Mouse (Mus musculus): ENCODE measurements at regions not wholly inside any gene's neighbourhood (a gene's known extent, or its start where the extent isn't known, plus 50 kb on each side); places are given as distances from the start of the nearest gene placed in this dataset.

DNA sequence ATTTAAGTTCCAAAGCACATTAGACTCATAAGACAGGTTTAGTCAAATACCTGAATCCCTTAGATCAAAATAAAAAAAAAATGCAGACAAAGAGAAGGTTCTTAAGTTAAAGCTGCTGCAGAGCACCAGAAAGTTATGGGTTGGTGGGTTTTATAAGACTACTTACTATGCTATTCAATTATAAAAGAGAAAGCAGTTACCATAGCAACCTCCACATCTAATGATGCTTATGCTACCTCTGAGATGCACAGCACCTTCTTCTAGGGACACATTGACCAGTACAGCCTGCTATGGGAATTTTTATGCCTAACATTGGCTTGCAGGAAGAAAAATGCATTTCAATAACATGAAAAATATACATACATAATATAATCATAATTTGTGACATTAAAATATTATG is 512.1 kb upstream of the Id4 start:
- no peak for DNase-seq (ENCODE audit: low spot score in 2 of 2)

DNA sequence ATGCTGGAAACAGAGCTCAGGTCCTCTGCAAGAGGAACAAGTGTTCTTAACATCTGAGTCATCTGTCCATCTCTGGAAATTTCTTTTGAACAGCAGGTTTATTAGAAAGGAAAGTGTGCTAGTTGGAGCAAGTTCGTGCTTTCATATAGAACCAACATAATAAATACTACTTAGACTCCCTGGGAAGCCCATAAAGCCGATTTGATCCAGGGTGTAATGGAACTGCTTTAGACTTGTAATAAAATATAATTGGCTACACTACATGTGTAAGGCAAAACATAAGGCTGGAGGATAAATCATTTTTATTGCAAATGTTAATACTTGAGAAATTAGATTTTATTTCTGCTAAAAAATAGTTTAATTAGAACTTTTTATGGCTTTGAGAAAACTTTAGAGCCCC is 510.0 kb upstream of the Id4 start:
- DNase-seq (ENCODE audit: low spot score in 2 of 2): no peak

DNA sequence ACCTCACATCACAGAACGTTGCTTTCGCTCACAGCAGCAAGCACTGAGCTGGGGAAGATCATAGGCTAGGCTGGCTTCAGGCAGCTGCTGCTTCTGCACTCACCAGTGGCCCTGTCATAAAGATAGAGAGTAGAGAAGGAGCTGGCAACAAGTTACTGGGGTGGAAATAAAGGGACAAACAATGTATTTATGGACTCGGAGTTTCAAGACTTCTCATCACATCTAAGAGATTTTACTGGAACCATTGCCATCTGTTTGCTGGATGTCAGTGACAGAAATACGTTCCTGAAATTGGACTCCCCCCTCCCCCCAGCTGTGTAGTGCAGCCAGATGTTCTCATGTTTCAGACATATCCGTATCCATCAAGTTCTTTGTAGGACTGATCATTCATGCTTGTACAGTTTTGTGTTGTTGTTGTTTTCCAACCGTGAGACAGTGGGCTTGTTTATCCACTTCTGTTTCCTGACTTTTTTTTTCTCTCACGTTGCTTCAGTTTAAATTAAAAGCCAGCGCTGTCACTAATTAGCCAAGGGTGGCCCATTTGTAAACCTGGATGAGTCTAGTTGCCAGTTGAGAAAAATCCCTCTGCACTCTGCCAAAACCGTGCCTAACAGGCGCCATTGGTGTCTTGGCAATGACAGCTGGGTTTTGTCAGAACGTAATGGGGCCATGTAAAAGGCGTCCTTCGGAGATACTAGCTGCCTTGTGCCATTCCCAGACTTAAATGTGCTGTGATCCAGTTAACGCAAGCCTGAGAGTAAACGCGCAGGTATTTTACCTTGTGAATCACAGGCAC is 496.0 kb upstream of the Id4 start:
- no peak for DNase-seq (ENCODE audit: low spot score in 2 of 2)

- DNase-seq (ENCODE audit: low spot score in 2 of 2): no peak
Observed at GRCm38 (mm10) chr13:47768963-47769527, 492.0 kb upstream of the Id4 start.

DNA sequence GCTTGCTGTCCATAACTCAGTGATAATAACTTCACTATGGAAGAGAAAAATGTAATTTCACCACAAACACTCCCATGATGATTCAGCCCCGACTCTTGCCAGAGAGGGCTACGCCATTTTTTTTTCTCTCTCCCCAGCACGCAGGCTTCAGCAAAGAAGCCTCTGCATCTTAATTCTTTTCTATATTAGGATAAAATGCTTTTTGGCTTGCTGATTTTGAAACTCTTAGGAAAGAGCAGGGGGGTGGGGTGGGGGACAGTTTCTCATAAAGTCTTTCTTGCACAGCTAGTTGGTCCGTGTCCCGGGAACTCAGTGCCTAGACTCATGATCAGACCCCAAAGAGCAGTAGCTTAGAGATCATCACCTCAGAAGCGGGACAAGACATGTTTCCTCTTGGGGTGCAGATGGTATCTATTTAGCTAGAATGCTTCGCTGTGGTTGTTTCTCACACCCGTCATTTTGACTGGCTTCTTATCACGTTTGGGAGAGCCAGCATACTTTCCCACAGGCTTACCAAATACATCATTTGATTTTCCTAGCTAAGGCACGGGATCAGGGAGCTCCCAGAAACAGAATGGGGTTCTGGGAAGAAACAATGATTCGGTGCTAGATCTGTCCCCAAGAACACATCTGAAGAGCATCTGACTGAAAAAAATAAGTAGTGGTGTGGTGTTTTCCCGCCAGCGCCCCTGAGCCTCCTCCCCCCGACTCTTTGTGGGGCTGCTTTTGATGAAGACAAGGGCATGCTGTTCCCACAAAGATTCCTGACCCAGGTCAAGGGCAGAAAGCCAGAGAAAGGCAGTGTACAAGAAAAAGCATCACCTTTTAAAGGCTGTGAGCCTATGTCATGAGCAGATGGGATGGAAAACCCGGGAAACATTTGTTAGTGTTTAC is 483.6 kb upstream of the Id4 start:
- no peak for DNase-seq (ENCODE audit: low spot score in 2 of 2)

DNA sequence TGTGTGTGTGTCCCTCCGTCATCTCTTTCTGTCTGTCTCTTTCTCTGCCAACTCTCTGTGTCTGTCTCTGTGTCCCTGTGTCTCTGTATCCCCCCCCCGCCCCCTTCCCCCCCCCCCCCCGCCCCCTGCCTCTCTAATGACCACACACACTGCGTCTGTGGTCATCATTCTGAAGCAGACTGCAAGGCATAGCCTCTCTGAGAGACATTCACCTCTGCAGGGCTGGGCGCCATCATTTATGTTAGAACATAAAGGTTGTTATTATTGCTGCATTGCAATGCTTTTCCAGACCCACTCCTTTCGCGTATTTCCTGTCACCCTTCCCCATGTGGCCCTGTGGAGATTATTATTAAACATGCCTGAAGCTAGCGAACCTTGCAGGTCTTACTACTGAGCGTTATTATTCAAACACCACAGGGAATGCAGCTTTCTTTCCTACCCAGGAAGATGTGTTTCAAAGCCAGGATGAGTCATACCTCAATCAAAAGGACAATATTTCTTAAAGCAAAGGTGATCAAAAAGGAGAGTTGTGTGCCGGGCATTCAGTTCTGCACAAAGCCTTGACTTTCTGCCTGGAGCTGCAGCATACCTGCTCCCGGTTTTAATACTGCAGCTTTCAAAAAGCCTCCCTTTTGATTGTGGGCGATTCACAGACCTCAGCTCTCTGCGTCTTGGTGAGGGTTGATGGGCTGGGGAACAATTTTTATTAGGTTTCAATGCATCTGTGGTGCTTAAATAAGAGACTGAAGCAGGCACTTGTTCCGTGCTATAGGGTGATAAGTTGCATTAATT is 482.6 kb upstream of the Id4 start:
- DNase-seq (ENCODE audit: low spot score in 2 of 2): no peak

GRCm38 (mm10) chr13:47784406-47784805 is 476.6 kb upstream of the Id4 start:
- no peak for DNase-seq (ENCODE audit: low spot score in 2 of 2)

DNA sequence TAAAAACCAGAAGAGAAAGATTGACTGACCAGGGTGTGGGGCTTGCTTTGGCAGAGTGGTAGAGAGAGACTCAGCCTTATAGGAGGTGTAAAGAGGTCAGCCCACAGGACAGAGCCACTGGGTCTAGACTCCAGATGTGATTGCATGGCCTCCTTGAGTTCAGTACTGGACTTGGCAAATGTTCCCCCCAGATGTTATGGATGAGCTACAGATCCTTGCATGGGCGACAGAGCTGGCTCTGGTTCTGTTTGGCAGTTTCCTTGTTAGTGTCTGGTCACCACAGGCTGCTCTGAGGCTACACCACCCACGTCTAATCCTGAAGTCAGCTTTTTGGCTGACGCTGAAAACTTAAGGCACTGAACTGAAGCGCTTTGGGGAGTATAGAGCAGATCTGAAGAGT is 463.2 kb upstream of the Id4 start:
- no peak for DNase-seq (ENCODE audit: low spot score in 2 of 2)

DNA sequence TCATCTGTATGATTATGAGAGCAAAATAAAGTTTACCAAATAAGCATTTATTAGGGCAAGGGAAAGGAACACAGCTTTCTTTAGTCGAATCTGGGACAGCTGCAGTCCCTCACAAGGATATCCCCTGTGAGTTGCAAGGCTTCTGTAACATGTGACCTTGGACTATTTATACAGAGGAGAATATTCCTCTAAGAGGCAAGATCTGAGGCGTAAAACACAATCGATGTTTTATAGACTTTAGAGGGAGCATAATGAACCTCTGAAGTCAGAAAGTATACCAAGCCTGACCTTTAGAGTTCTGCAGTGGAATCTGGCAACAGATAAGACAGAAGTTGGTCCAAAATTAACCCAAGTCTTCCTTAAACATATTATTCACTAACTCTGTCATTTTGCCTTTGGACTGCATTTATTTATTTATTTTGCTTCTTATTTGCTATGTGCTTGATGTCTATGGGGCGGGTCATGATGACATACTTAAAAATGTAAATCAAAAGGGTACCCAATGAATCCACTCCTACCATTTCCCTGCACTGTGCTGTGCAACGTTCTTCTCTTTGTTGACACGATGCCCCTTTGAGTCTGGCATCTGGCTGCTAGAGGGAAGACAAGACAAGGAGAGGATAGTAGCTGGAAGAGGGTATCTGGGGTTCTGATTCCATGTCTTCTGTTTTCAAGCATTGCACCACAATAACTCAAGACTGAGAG is 449.2 kb upstream of the Id4 start:
- no peak for DNase-seq (ENCODE audit: low spot score in 2 of 2)

DNA sequence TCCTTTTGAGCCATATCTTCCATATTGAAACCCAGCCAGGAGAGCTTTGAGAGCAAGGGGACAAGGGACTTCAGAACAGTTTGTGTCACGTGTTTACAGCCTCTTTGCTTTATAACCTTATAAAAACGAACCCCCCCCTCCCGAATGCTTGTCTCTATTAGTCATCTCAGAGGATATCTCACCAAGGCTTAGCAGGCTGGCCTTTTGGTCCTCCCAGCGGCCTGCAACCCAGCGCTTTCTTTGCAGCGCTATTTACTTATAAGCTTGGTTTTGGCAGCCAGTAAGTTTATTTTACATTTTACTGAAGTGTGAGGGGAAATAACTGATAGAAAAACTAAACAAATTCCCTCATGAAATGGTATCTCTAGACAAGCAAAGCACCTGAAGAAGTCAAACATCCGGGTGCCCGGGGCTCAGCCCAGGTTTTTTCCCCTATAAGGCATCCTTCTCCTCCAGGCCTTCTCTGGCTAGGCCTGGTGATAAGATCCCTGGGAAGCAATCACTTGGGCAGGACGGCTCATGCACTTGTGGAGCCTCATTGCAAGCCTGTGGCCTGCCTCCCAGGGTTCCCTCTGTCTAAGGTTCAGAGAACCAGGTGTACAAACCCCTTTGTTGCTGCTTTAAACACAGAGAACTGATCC is 442.0 kb upstream of the Id4 start:
- no peak for DNase-seq (ENCODE audit: low spot score in 2 of 2)

DNA sequence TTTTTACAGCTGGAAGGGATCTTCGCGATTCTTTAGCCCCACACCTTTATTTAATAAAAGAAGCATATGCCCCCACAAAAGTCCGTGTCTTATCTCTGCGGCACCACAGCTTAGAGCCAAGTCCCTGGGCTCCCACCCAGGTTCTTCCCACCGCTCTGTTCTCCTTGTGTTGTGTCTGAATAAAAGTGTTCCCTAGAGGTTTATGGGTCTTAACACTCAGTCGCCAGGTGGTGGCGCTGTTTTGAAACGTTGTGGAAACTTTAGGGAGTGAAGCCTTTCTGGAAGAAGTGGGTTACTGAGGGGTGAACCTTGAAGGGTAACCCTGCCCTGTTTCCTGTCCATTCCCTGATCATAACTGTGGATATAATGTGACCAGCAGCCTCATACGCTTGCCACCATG is 424.5 kb upstream of the Id4 start:
- DNase-seq (ENCODE audit: low spot score in 2 of 2): peak in 1 of 2 experiments; percentile 14

- DNase-seq (ENCODE audit: low spot score in 2 of 2): no peak
Observed at GRCm38 (mm10) chr13:47842418-47842817, 418.6 kb upstream of the Id4 start.

DNA sequence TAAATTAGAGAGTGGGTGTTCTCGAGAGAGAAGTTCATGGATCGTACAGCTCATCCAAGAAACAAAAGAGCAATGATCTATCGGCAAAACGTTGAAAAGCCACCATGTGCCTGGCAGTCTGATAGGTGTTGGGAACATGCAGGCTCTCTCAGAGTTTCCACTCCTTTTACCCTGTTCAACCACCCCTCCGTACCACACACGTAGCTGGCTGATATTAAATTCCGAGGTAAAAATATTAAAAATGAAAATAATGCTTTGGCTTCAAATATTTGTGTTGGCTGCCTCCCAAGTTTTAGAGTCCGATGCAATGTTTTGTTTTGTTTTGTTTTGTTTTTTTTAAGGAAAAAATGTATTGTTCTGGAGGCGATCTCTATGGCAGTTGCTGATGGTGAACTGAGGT is 418.0 kb upstream of the Id4 start:
- no peak for DNase-seq (ENCODE audit: low spot score in 2 of 2)

GRCm38 (mm10) chr13:47843541-47844267 is 417.3 kb upstream of the Id4 start:
- no peak for DNase-seq (ENCODE audit: low spot score in 2 of 2)

DNA sequence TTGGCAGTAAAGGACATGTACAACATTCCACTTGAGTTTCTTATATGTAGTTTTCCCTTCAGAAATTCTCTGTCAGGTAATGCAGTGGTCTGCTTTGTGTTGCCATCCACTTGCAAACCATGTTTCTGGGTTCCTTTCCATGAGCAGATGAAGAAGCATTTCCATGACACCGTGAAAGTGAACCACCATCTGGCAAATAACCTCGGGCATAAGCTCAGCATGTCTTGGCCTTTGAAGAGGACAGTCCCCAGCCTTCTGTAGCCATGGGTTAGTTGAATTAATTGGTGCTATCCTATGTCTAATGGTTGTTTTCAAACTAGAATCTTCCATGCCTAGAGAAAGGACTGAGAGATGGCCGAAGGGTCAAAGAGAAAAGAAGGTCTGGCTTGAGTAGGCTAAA is 414.3 kb upstream of the Id4 start:
- no peak for DNase-seq (ENCODE audit: low spot score in 2 of 2)

DNA sequence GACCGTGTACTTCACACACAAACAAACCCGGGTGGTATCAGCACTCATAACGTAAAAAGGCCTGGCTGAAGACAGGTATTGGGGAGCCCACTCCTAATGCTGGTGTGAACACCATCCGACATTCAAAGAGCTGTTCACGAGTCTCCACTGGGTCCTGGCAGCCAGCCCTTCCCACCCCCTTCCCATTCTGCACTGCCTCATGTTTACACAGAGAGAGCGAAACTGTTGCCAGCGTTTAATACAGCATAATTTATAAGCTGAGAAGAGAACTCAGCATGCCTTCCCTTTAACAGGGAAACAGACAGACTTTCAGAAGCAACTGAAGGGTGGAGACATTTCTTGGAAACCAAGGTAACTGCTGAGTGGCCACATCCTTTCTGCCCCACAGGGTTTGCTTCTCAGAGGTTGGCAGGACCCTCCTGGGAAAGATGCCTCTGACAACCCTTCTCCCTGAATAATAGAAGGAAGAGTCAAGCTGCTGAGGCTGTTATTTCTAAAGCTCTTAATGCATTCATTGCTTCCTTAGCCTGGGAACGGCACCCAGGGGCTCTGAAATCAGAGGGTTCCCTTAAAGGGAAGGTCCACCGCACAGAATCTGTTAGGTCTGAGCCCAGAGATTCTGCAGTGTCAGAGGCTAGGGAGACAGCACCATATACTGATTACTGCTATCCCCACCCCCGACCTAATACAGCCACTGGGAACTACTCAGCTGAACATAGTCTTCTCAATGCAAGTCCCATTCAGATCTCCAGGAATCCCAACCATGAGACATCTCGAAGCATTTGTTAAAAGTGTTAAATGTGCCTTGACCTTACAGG is 412.4 kb upstream of the Id4 start:
- no peak for DNase-seq (ENCODE audit: low spot score in 2 of 2)

GRCm38 (mm10) chr13:47855422-47856108 is 405.5 kb upstream of the Id4 start:
- no peak for DNase-seq (ENCODE audit: low spot score in 2 of 2)

GRCm38 (mm10) chr13:47858946-47859345 is 402.1 kb upstream of the Id4 start:
- DNase-seq (ENCODE audit: low spot score in 2 of 2): no peak

DNA sequence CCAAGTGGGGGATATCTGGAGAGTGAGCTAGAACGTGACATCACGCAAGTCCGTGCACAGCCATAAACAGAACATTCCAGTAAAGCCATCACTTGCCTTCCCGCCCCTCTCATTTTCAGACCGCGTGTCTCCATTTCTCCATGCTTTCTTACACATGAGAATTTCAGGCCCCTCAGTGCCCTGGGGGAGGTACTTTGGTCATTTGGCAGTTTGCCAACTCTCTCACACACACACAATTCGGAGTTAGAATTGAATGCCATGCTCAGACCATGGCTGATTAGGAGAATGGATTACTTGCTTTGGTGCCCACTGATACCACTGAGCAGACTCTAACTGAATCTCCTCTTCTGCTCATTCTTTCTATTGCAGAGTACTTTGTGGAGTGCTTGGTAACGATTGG is 400.7 kb upstream of the Id4 start:
- no peak for DNase-seq (ENCODE audit: low spot score in 2 of 2)

All from frontal cortex, postnatal 25 days (tissue).